Mouse (Mus musculus): ENCODE data around the gene Phactr2.

Gene Phactr2

GRCm38 (mm10) chr10:13283441-13283840, 190.8 kb downstream of the Phactr2 start:
- in situ Hi-C loops (cut with MboI, MseI), result loop anchor here in 1 of 2 experiments (10.0 kb wide), 1 partner anchor 1499 kb away; no protein-coding TSS in a partner anchor

- in situ Hi-C loops (cut with MboI, MseI), result loop anchor here in 1 of 2 experiments (10.0 kb wide), 1 partner anchor 1496 kb away; no protein-coding TSS in a partner anchor
Observed at GRCm38 (mm10) chr10:13280298-13280853, 193.8 kb downstream of the Phactr2 start.

GRCm38 (mm10) chr10:13276298-13276697, 197.9 kb downstream of the Phactr2 start:
- in situ Hi-C loops (cut with MboI, MseI), result no loop called here

- in situ Hi-C loops (cut with MboI, MseI), result no loop called here
Observed at GRCm38 (mm10) chr10:13275152-13275551, 199.1 kb downstream of the Phactr2 start.

- in situ Hi-C loops (cut with MboI, MseI), result loop anchor here in 1 of 2 experiments (25.0 kb wide), 1 partner anchor 1287 kb away; no protein-coding TSS in a partner anchor
Observed at GRCm38 (mm10) chr10:13274699-13275098, 199.5 kb downstream of the Phactr2 start.

GRCm38 (mm10) chr10:13273756-13274155, 200.5 kb downstream of the Phactr2 start:
- in situ Hi-C loops (cut with MboI, MseI), result loop anchor here in 1 of 2 experiments (25.0 kb wide), 1 partner anchor 1286 kb away; no protein-coding TSS in a partner anchor

GRCm38 (mm10) chr10:13271716-13272115, 202.5 kb downstream of the Phactr2 start:
- in situ Hi-C loops (cut with MboI, MseI), result loop anchor here in 1 of 2 experiments (25.0 kb wide), 1 partner anchor 1284 kb away; no protein-coding TSS in a partner anchor

GRCm38 (mm10) chr10:13271099-13271498, 203.1 kb downstream of the Phactr2 start:
- in situ Hi-C loops (cut with MboI, MseI), result loop anchor here in 1 of 2 experiments (25.0 kb wide), 1 partner anchor 1284 kb away; no protein-coding TSS in a partner anchor

GRCm38 (mm10) chr10:13270270-13270669, 203.9 kb downstream of the Phactr2 start:
- in situ Hi-C loops (cut with MboI, MseI), result loop anchor here in 1 of 2 experiments (25.0 kb wide), 1 partner anchor 1283 kb away; no protein-coding TSS in a partner anchor

GRCm38 (mm10) chr10:13259251-13259650, 215.0 kb downstream of the Phactr2 start:
- in situ Hi-C loops (cut with MboI, MseI), result loop anchor here in 1 of 2 experiments (25.0 kb wide), 1 partner anchor 1272 kb away; no protein-coding TSS in a partner anchor

GRCm38 (mm10) chr10:13256196-13256595, 218.0 kb downstream of the Phactr2 start:
- in situ Hi-C loops (cut with MboI, MseI), result loop anchor here in 1 of 2 experiments (25.0 kb wide), 1 partner anchor 1269 kb away; no protein-coding TSS in a partner anchor

GRCm38 (mm10) chr10:13250280-13250679, 223.9 kb downstream of the Phactr2 start:
- in situ Hi-C loops (cut with MboI, MseI), result loop anchor here in 1 of 2 experiments (25.0 kb wide), 1 partner anchor 1263 kb away; no protein-coding TSS in a partner anchor

GRCm38 (mm10) chr10:13249126-13249525, 225.1 kb downstream of the Phactr2 start:
- in situ Hi-C loops (cut with MboI, MseI), result no loop called here

- in situ Hi-C loops (cut with MboI, MseI), result no loop called here
Observed at GRCm38 (mm10) chr10:13245714-13246113, 228.5 kb downstream of the Phactr2 start.

- in situ Hi-C loops (cut with MboI, MseI), result no loop called here
Observed at GRCm38 (mm10) chr10:13244192-13244591, 230.0 kb downstream of the Phactr2 start.

GRCm38 (mm10) chr10:13240431-13240830, 233.8 kb downstream of the Phactr2 start:
- in situ Hi-C loops (cut with MboI, MseI), result no loop called here

- in situ Hi-C loops (cut with MboI, MseI), result no loop called here
Observed at GRCm38 (mm10) chr10:13238188-13238587, 236.0 kb downstream of the Phactr2 start.

- in situ Hi-C loops (cut with MboI, MseI), result no loop called here
Observed at GRCm38 (mm10) chr10:13236866-13237265, 237.3 kb downstream of the Phactr2 start.

- in situ Hi-C loops (cut with MboI, MseI), result no loop called here
Observed at GRCm38 (mm10) chr10:13234503-13234902, 239.7 kb downstream of the Phactr2 start.

- in situ Hi-C loops (cut with MboI, MseI), result no loop called here
Observed at GRCm38 (mm10) chr10:13233941-13234340, 240.3 kb downstream of the Phactr2 start.

GRCm38 (mm10) chr10:13233143-13233622, 241.0 kb downstream of the Phactr2 start:
- in situ Hi-C loops (cut with MboI, MseI), result no loop called here

GRCm38 (mm10) chr10:13232443-13233142, 241.6 kb downstream of the Phactr2 start:
- in situ Hi-C loops (cut with MboI, MseI), result no loop called here
